Mouse (Mus musculus) E14TG2a.4 (cell line): ENCODE measurements at regions not wholly inside any gene's neighbourhood (a gene's known extent, or its start where the extent isn't known, plus 50 kb on each side); places are given as distances from the start of the nearest gene placed in this dataset.

Experiments used
- CTCF ChIP-seq: conservative IDR thresholded peaks from 2 replicates; pipeline ENCODE4 v1.5.1; 2014; ENCODE audit warnings: low read length
- POU5F1 ChIP-seq: IDR thresholded peaks from 2 replicates; pipeline ENCODE4 v1.6.1; 2014; ENCODE audit warnings: low read length, borderline replicate concordance

DNA sequence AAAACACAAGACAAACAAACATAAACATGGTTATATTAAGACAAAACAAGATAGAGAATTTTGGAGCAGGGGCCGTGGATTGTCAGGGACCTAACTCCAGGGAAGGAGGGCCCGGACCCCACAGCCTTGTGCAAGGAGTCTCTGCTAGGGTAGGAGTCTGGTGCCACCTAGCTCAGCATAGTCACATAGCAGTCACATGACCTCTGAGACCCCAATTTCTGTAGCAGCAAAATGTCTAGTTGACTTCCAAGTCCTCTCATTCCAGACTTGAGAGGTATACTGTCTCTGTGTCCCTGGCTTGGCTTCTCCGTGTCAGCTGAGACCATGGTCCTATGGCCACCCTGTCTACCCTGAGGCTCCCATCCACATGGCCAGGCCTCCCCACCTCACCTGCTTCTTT is 86.0 kb downstream of the Kcnh2 start:
- TF ChIP-seq CTCF (no peak; the same call in 1 of the 2 replicates), POU5F1 (no peak)
